Mouse (Mus musculus) lung, adult 2 months (tissue): ENCODE measurements around the gene Rsbn1l.

ENCODE experiments used
- CTCF ChIP-seq: fragments of 200-500 bp; IDR thresholded peaks from 2 replicates; pipeline ENCODE4 v1.5.1; 2011; ENCODE audit warnings: mild to moderate bottlenecking, low read length, control low read depth; ENCODE audit not compliant: insufficient read depth
- POLR2A ChIP-seq: fragments of 200-500 bp; IDR thresholded peaks from 2 replicates; pipeline ENCODE4 v1.6.1; 2011; ENCODE audit warnings: low read depth, mild to moderate bottlenecking, control low read depth, low read length, borderline replicate concordance; ENCODE audit errors: extremely low read depth

DNA sequence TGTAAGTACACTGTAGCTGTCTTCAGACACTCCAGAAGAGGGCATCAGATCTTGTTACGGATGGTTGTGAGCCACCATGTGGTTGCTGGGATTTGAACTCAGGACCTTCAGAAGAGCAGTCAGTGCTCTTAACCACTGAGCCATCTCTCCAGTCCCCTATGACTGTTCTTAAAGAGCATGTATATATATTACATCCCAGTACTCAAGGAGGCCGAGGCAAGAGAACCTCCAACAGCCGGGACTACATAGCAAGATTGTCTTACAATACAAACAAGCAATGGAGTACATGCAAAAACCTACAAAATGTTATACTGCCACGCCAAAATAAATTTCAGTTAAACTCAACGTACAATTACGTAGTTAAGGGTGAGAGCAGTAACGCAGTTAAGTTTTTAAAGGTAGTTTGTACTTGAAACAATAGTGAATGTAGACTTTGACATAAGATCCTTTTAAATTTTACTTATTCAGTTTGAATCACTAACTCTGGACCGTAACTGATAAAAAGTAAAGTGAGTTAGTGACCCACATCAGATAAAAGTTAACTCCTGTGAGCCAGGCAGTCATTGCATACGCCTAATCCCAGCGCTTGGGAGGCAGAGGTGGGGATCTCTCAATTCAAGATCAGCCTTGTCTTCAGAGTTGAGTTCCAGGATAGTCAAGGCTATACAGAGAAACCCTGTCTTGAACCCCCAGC lies 45.6 kb upstream of the Rsbn1l start:
- TF ChIP-seq POLR2A (no peak), CTCF (no peak)
